Mouse (Mus musculus) limb, embryonic 14.5 days (tissue): ENCODE measurements around the gene Rab25. TPM values are rescaled to one million over a fixed set of nuclear protein-coding genes. Genes with fewer than 3 reads are reported as not detected.

Experiments
- ATAC-seq: fragments of 200-750 bp; cut with Nextera tagmentation; 2 replicates; pipeline ENCODE4 v1.8.0; 2017; ENCODE audit warnings: low read depth, moderate number of reproducible peaks, moderate TSS enrichment; ENCODE audit not compliant: low FRiP score
- DNase-seq: peaks from one replicate; pipeline ENCODE4 v3.0.0-alpha.2; 2015; ENCODE audit warnings: low spot score
- H3K27ac ChIP-seq: fragments of 300-500 bp; sonication (generic); replicated peaks from 2 replicates; pipeline ENCODE4 v1.5.1; 2014; ENCODE audit warnings: low read depth, mild to moderate bottlenecking, low read length, moderate library complexity, mixed read lengths
- H3K27me3 ChIP-seq: fragments of 300-500 bp; sonication (generic); 2 replicates; pipeline ENCODE4 v1.6.1; 2014; ENCODE audit warnings: low read length, mixed read lengths; ENCODE audit not compliant: control insufficient read depth, insufficient read depth
- H3K36me3 ChIP-seq: fragments of 300-500 bp; sonication (generic); 2 replicates; pipeline ENCODE4 v1.6.1; 2014; ENCODE audit warnings: mild to moderate bottlenecking, low read length, moderate library complexity, mixed read lengths; ENCODE audit not compliant: control insufficient read depth, insufficient read depth
- H3K4me1 ChIP-seq: fragments of 300-500 bp; sonication (generic); 2 replicates; pipeline ENCODE4 v1.6.1; 2014; ENCODE audit warnings: antibody characterized with exemption, low read length, mixed read lengths; ENCODE audit not compliant: control insufficient read depth, insufficient read depth
- H3K4me2 ChIP-seq: fragments of 300-500 bp; sonication (generic); replicated peaks from 2 replicates; pipeline ENCODE4 v1.6.1; 2014; ENCODE audit warnings: low read depth, mild to moderate bottlenecking, low read length, moderate library complexity; ENCODE audit not compliant: severe bottlenecking
- H3K4me3 ChIP-seq: fragments of 300-500 bp; sonication (generic); replicated peaks from 2 replicates; pipeline ENCODE4 v1.5.1; 2014; ENCODE audit warnings: low read length
- H3K9ac ChIP-seq: fragments of 300-500 bp; sonication (generic); 2 replicates; pipeline ENCODE4 v1.6.1; 2014; ENCODE audit warnings: mild to moderate bottlenecking, low read depth, low read length, moderate library complexity; ENCODE audit not compliant: severe bottlenecking
- H3K9me3 ChIP-seq: fragments of 300-500 bp; sonication (generic); 2 replicates; pipeline ENCODE4 v1.6.1; 2016; ENCODE audit warnings: low read length; ENCODE audit not compliant: control insufficient read depth
- POLR2A ChIP-seq: fragments of 200-500 bp; IDR thresholded peaks from 2 replicates; pipeline ENCODE4 v1.8.0; 2012; ENCODE audit warnings: inconsistent platforms, mild to moderate bottlenecking, moderate library complexity, borderline replicate concordance; ENCODE audit not compliant: insufficient read depth, insufficient read length; ENCODE audit errors: extremely low read depth
- whole genome bisulfite sequencing: fragments of 180-500 bp; shearing (Covaris S2); extraction: QIAGEN DNeasy Blood & Tissue Kit; methylation state at CpG from one replicate; pipeline ENCODE4 v1.1.7; 2014; 5-methylcytosine and 5-hydroxymethylcytosine counted together
- polyA plus RNA-seq, 2 experiments: library from polyadenylated mRNA; depleted of rRNA in 1 of 2; stranded (reverse) in 1 of 2; unstranded in 1 of 2; fragments of >200 nt; fragmentation: Nextera tagmentation in 1 of 2; extraction: Ambion mirVana in 1 of 2; gene quantifications; 2 replicates each; pipeline versions ENCODE4 v1.2.1 to v1.2.3; 2012 to 2014

The Rab25 gene
- polyA plus RNA-seq, 2 experiments, result 35.0 to 70.4 TPM

GRCm38 (mm10) chr3:88503505-88503863 lies 44.6 kb downstream of the Rab25 start:
- DNase-seq (peak; percentile 50), ATAC-seq (peak; percentile 35)
- no peak for TF ChIP-seq POLR2A
- peaks cover 50% of the 10 kb centered on the region for H3K4me1 ChIP-seq
- H3K36me3 ChIP-seq, result peaks cover 7% of the 10 kb centered on the region
- H3K27ac ChIP-seq, result peak overlapping the region; percentile 91
- no peaks in the 10 kb centered on the region for H3K9me3 ChIP-seq
- WGBS, result 10% methylated on average over 4 of the region's 4 CpGs
- H3K4me2 ChIP-seq, result peak overlapping the region; percentile 90
- no peaks in the 10 kb centered on the region for H3K27me3 ChIP-seq
- peak overlapping the region; percentile 88 for H3K4me3 ChIP-seq
- H3K9ac ChIP-seq, result peak overlapping the region; percentile 83; the same call in 1 of the 2 replicates

- Histone ChIP-seq H3K9ac (peak overlapping the region; percentile 83), H3K4me3 (peak overlapping the region; percentile 88), H3K4me1 (peaks cover 50% of the 10 kb centered on the region), H3K9me3 (no peaks in the 10 kb centered on the region), H3K27me3 (no peaks in the 10 kb centered on the region), H3K4me2 (peak overlapping the region; percentile 90), H3K27ac (peak overlapping the region; percentile 91), H3K36me3 (peaks cover 8% of the 10 kb centered on the region)
- peak; percentile 75; the same call in 1 of the 2 replicates for TF ChIP-seq POLR2A
- DNase-seq (peak; percentile 95), ATAC-seq (peak; percentile 85)
- WGBS, result under 1% methylated on average over 54 of the region's 55 CpGs
These were observed 45.2 kb downstream of the Rab25 start for GRCm38 (mm10) chr3:88502641-88503504.

GRCm38 (mm10) chr3:88502031-88502571 lies 46.0 kb downstream of the Rab25 start:
- H3K27ac ChIP-seq, result peak overlapping the region; percentile 91
- 10% methylated on average over 11 of the region's 11 CpGs for WGBS
- peak overlapping the region; percentile 83 for H3K9ac ChIP-seq
- H3K4me2 ChIP-seq, result peak overlapping the region; percentile 90
- no peak for TF ChIP-seq POLR2A
- H3K36me3 ChIP-seq, result peaks cover 14% of the 10 kb centered on the region
- no peaks in the 10 kb centered on the region for H3K27me3 ChIP-seq
- ATAC-seq (no peak), DNase-seq (peak; percentile 44)
- peak overlapping the region; percentile 88 for H3K4me3 ChIP-seq
- H3K4me1 ChIP-seq, result peaks cover 50% of the 10 kb centered on the region
- no peaks in the 10 kb centered on the region for H3K9me3 ChIP-seq

DNA sequence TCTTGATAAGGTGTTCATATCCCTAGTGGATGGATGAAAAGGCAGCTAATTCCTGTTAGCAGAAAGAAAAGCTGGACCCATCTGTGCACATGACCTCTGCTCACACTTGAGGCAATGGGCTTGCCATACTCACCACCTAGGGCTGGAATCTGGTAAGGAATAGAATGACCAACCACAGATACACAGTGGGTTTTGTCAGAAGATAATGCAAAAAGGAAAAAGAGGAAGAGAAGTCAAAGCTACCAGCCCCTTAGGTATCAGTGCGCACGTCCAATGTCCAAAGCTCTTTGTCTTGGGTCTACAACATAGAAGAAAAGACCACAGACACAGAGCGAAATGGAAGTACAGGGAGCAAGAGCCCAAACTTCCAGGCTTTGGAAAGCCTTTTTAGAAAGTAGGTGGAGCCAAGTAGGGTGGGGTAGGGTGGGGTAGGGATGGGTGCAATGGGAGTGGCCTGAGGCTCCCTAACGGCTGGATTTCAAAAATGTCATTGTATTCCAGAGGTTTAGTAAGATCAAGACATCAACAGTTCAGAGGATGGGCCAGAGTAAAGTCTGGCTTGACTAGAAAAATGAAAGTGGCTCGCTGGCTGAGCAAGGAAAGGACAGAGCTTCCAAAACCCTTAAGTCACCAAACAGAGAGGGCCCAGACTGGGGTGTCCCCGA lies 46.6 kb downstream of the Rab25 start:
- H3K4me2 ChIP-seq, result peak overlapping the region; percentile 90
- peaks cover 14% of the 10 kb centered on the region for H3K36me3 ChIP-seq
- peak overlapping the region; percentile 91 for H3K27ac ChIP-seq
- ATAC-seq, result no peak
- peak overlapping the region; percentile 83 for H3K9ac ChIP-seq
- peaks cover 48% of the 10 kb centered on the region for H3K4me1 ChIP-seq
- no peaks in the 10 kb centered on the region for H3K9me3 ChIP-seq
- H3K27me3 ChIP-seq, result no peaks in the 10 kb centered on the region
- 49% methylated on average over 6 of the region's 6 CpGs for WGBS
- peak overlapping the region; percentile 88 for H3K4me3 ChIP-seq
- DNase-seq, result no peak
- TF ChIP-seq POLR2A, result no peak

DNA sequence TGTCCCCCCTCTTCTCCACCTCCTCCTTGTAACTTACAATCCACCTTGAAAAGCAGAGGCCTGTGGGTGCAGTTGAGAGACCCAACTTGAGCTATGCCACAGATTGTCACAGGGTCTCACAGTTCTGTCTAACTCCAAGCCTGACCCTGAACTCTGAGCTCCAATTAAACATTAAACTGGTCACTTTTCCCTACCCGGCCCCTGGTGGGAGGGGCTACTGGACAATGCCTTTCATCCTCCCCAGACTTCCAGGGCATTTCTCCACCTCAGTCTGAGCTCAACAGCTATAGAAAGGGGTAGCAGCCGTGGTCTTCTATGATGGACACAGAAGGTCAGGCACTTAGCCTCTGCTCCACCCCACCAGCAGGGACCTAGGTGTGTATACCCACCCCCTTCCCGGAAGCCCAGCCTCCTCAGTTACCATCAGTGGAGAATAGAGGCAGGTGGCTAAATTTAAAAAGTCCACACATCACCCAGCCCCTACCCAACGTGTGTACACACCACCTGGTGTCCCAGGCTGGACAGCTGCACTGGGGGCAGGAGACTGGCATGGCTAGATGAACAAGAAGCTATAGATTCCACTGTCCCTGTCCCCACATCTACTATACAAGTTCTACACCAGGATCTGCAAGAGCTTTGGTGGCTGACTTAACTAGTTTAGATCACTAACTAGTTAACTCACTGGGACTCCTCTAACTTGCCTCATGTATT lies 47.3 kb downstream of the Rab25 start:
- peak overlapping the region; percentile 88 for H3K4me3 ChIP-seq

More for the DNA sequence above, 47.3 kb downstream of the Rab25 start:
- no peak overlapping the region for H3K27ac ChIP-seq
- no peak for DNase-seq
- H3K4me1 ChIP-seq, result peaks cover 45% of the 10 kb centered on the region
- peaks cover 14% of the 10 kb centered on the region for H3K36me3 ChIP-seq
- peak overlapping the region; percentile 83; the same call in 1 of the 2 replicates for H3K9ac ChIP-seq
- TF ChIP-seq POLR2A, result no peak
- no peaks in the 10 kb centered on the region for H3K9me3 ChIP-seq
- no peak for ATAC-seq
- 60% methylated on average over 4 of the region's 4 CpGs for WGBS
- H3K27me3 ChIP-seq, result no peaks in the 10 kb centered on the region
- peak overlapping the region; percentile 90 for H3K4me2 ChIP-seq
